Comparison of ENCODE assay signal across 13 mouse cellular contexts in the genomic region with DNA sequence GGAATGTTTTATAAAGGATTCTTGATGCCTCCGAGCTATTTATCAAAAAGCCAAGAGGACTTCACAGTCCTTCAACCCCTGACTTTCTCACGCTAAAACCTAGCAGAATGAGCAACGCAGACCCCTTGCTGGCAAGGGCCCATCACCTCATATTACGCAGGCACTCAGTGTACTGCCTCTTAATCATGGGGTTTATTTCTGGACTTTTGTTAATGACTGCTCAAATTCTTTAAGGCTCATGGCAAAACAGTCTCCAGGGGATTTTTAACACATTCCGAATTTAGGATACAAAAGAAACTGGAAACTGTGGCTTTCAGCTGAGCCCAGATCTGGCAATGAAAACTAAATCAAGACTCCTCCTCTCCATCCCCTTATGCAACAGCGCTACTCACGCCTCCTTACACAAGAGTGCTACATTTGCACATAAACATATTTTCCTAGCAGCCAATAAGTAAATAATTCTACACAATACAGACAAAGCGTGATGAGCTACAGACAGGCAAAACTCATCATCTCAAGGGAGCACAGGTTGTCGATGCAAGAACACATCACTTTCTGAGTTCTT.
"Had no signal": no experiment of that assay in that cellular context is flagged by ENCODE, and none has a peak within 500 bp of the region (broad histone marks: within the 10 kb centered on the region; RNA-seq: fewer than 3 reads in every experiment).

No protein-coding gene starts in this region.

- H3K4me3 ChIP-seq: kidney, embryonic 15.5 days; limb, embryonic 15.5 days; liver, embryonic 12.5 days; midbrain, embryonic 12.5 days had no signal

- H3K36me3 ChIP-seq: kidney, embryonic 15.5 days; limb, embryonic 15.5 days; liver, embryonic 12.5 days; midbrain, embryonic 12.5 days had no signal

- H3K9me3 ChIP-seq: kidney, embryonic 15.5 days; limb, embryonic 15.5 days; liver, embryonic 12.5 days; midbrain, embryonic 12.5 days had no signal

- H3K9ac ChIP-seq: kidney, embryonic 15.5 days; limb, embryonic 15.5 days; liver, embryonic 12.5 days; midbrain, embryonic 12.5 days had no signal

- H3K4me2 ChIP-seq: kidney, embryonic 15.5 days; limb, embryonic 15.5 days; liver, embryonic 12.5 days; midbrain, embryonic 12.5 days had no signal

- DNase-seq: kidney, adult 2 months; kidney, postnatal 25 days; layer of hippocampus, adult 9-11 months; layer of hippocampus, postnatal 36 days; lung, postnatal 10 days; right cerebral cortex, postnatal 25 days; thymus, postnatal 4 days had no signal

- H3K27ac ChIP-seq: kidney, embryonic 15.5 days; limb, embryonic 15.5 days; liver, embryonic 12.5 days; midbrain, embryonic 12.5 days; stomach, postnatal 0 days had no signal

- H3K27me3 ChIP-seq: kidney, embryonic 15.5 days; limb, embryonic 15.5 days; liver, embryonic 12.5 days; midbrain, embryonic 12.5 days had no signal

- ATAC-seq: liver, embryonic 12.5 days; midbrain, embryonic 16.5 days had no signal

- H3K4me1 ChIP-seq: liver, embryonic 12.5 days; midbrain, embryonic 12.5 days had no signal
